Mouse (Mus musculus) thymus, postnatal 0 days (tissue): Measurements from ENCODE around the gene Tldc2. TPM values are rescaled to one million over a fixed set of nuclear protein-coding genes. Genes with fewer than 3 reads are reported as not detected.

Experiments used
- DNase-seq: peaks from one replicate; pipeline ENCODE4 v3.0.0-alpha.2; 2015; ENCODE audit warnings: low spot score
- polyA plus RNA-seq: library from polyadenylated mRNA; unstranded; fragments of >200 nt; fragmentation: Nextera tagmentation; extraction: Ambion mirVana; gene quantifications from 2 replicates; pipeline ENCODE4 v1.2.1, GENCODE M21; 2015

Gene Tldc2
- polyA plus RNA-seq, 1 experiment from 2014 or later: not detected

GRCm38 (mm10) chr2:157145173-157145572 lies 58.3 kb downstream of the Tldc2 start:
- no peak for DNase-seq

Other genes starting within 250 kb of the Tldc2 start
- 17.2 and 19.2 TPM in 2 replicates for gene Tgif2, start 247.0 kb upstream of the Tldc2 start, polyA plus RNA-seq
- gene 4930518I15Rik, start 229.1 kb upstream of the Tldc2 start, polyA plus RNA-seq: 4.3 and 8.4 TPM in 2 replicates
- gene Rab5if, start 223.9 kb upstream of the Tldc2 start, polyA plus RNA-seq: 178 and 179 TPM in 2 replicates
- gene Sla2, start 199.9 kb upstream of the Tldc2 start, polyA plus RNA-seq: 104 and 115 TPM in 2 replicates
- gene Ndrg3, start 95.0 kb upstream of the Tldc2 start, polyA plus RNA-seq: 125 and 141 TPM in 2 replicates
- gene Dsn1, start 79.9 kb upstream of the Tldc2 start, polyA plus RNA-seq: 30.9 and 31.3 TPM in 2 replicates
- 0.57 TPM in 2 replicates for gene Soga1, start 7.8 kb upstream of the Tldc2 start, polyA plus RNA-seq
- gene Samhd1, start 48.2 kb downstream of the Tldc2 start, polyA plus RNA-seq: 23.5 and 25.5 TPM in 2 replicates
- 36.5 and 40.7 TPM in 2 replicates for gene Rbl1, start 117.5 kb downstream of the Tldc2 start, polyA plus RNA-seq
- 160 and 169 TPM in 2 replicates for gene Rpn2, start 192.0 kb downstream of the Tldc2 start, polyA plus RNA-seq
- 0.36 and 0.49 TPM in 2 replicates for gene Mroh8, start 192.5 kb downstream of the Tldc2 start, polyA plus RNA-seq